Mouse (Mus musculus): ENCODE measurements around the gene L3mbtl1.
A peak's percentile ranks its signal among the peaks of the same experiment; 100 is the strongest.

L3mbtl1 gene

DNA sequence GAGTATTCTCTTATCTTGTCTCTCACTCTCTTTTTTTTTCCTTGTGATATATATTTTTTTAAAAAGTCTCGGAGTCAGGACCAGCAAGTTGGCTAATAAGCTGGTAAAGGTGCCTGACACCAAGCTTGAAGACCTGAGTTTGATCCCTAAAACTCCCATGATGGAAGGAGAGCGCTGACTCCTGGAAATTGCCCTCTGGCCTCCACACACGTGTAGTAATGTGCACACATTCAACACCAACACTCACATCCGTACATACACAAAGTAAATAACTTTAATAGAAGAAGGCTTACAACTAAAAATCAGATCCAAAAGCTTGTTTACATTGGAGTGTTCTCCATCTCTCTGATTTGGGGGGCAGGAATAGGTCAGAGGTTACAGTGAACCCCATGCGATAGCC is 29.9 kb downstream of the L3mbtl1 start:
- H3K36me3 ChIP-seq (ENCODE audit: insufficient read depth, low read length), result no peaks in the 10 kb centered on the region
- no peak for TF ChIP-seq POU5F1 (IDR thresholded peaks at IDR 0.05; ENCODE audit: borderline replicate concordance, low read length)
- TF ChIP-seq NANOG (IDR thresholded peaks at IDR 0.05; ENCODE audit: borderline replicate concordance, low read length), result no peak
- no peak for TF ChIP-seq CTCF (conservative IDR thresholded peaks at IDR 0.05; ENCODE audit: low read length)
- peaks cover 22% of the 10 kb centered on the region for H3K27me3 ChIP-seq (ENCODE audit: insufficient read depth, low read length)
- no peak overlapping the region for H3K4me3 ChIP-seq (replicated peaks; ENCODE audit: low read length)
- H3K9me3 ChIP-seq (ENCODE audit: low read length), result no peaks in the 10 kb centered on the region
- peaks cover 22% of the 10 kb centered on the region for H3K4me1 ChIP-seq (replicated peaks; ENCODE audit: low read depth, low read length)

DNA sequence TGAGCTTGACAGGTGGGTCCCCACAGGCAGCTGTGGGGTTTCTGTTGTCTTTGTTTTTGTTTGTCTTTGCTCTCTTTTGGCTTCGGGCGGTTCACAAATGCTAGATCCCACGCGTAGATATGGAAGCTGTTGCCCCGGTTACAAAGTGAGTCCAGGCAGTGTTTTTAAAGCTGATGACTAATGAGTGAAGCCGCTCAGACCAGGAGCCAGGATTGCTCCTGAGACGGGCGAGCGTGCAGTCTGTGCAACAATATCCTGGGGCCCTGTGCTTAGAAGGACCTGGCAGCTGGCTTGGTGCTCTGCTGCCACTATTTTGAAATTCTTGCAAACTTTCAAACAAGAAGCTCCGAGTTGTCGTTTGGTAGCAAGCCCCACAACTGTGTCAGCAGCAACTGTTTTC is 30.4 kb downstream of the L3mbtl1 start:
- Histone ChIP-seq H3K4me1 (replicated peaks; ENCODE audit: low read depth, low read length) (peaks cover 22% of the 10 kb centered on the region), H3K36me3 (ENCODE audit: insufficient read depth, low read length) (no peaks in the 10 kb centered on the region), H3K27me3 (ENCODE audit: insufficient read depth, low read length) (peaks cover 22% of the 10 kb centered on the region), H3K9me3 (ENCODE audit: low read length) (no peaks in the 10 kb centered on the region), H3K4me3 (replicated peaks; ENCODE audit: low read length) (no peak overlapping the region)
- TF ChIP-seq CTCF (conservative IDR thresholded peaks at IDR 0.05; ENCODE audit: low read length), result no peak
- no peak for TF ChIP-seq NANOG (IDR thresholded peaks at IDR 0.05; ENCODE audit: borderline replicate concordance, low read length)
- TF ChIP-seq POU5F1 (IDR thresholded peaks at IDR 0.05; ENCODE audit: borderline replicate concordance, low read length), result no peak

DNA sequence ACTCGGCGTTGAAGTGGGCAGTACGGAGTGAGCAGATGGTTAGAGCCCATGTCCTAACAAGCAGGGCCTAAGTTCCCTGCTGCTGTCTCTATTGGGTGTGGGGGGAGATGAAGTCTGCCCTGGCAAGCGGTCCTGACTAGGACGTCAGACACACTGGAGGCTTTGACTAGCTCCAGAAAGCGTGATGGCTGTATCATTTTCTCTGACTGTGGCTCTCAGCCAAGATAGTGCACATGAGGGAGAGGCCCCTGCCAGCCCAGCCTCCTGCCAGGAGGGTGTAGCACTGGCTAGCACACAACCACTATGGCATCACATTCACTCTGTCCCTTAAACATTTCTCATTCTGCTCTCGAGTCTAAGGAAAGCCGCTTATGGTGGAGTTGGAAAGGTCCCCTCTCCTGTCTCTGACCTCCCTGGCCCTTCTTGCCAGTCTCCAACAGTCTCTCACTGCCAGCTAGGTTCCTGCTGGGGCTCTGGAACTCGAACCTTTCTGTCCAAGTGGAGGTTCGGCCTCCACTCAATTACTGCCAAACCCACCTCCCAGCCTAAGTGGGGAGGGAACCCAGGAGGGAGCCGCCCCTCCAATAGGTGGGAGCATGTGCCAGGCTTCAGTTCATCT is 32.0 kb downstream of the L3mbtl1 start:
- Histone ChIP-seq H3K9me3 (ENCODE audit: low read length) (no peaks in the 10 kb centered on the region), H3K4me3 (replicated peaks; ENCODE audit: low read length) (peak overlapping the region; percentile 29), H3K27me3 (ENCODE audit: insufficient read depth, low read length) (peaks cover 13% of the 10 kb centered on the region), H3K4me1 (replicated peaks; ENCODE audit: low read depth, low read length) (peaks cover 22% of the 10 kb centered on the region), H3K36me3 (ENCODE audit: insufficient read depth, low read length) (no peaks in the 10 kb centered on the region)
- TF ChIP-seq NANOG (IDR thresholded peaks at IDR 0.05; ENCODE audit: borderline replicate concordance, low read length) (no peak), POU5F1 (IDR thresholded peaks at IDR 0.05; ENCODE audit: borderline replicate concordance, low read length) (no peak), CTCF (conservative IDR thresholded peaks at IDR 0.05; ENCODE audit: low read length) (no peak)

DNA sequence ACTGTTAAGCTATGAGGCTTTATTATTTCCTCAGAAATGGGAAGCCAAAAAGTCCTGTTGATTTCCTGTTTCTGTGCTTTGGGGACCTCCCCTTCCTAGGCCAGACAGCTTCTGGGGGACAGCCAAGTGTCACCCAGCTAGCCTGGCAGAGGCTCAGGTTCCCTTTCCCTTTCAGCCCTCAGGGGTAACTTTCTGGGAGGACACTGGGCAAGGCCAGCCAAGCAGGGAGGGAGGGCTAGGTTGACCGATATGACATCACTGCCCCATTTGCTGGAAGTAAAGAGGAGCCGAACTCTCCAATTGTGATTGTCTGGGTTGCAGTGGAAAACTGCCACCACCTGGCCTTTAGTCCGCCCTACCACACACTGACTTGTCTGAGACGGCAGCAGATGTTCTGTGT is 32.7 kb downstream of the L3mbtl1 start:
- Histone ChIP-seq H3K27me3 (ENCODE audit: insufficient read depth, low read length) (peaks cover 10% of the 10 kb centered on the region; the same call in 1 of the 2 replicates), H3K36me3 (ENCODE audit: insufficient read depth, low read length) (no peaks in the 10 kb centered on the region), H3K4me3 (replicated peaks; ENCODE audit: low read length) (no peak overlapping the region), H3K9me3 (ENCODE audit: low read length) (no peaks in the 10 kb centered on the region), H3K4me1 (replicated peaks; ENCODE audit: low read depth, low read length) (peaks cover 22% of the 10 kb centered on the region)
- TF ChIP-seq NANOG (IDR thresholded peaks at IDR 0.05; ENCODE audit: borderline replicate concordance, low read length), result no peak
- no peak for TF ChIP-seq CTCF (conservative IDR thresholded peaks at IDR 0.05; ENCODE audit: low read length)
- no peak for TF ChIP-seq POU5F1 (IDR thresholded peaks at IDR 0.05; ENCODE audit: borderline replicate concordance, low read length)

DNA sequence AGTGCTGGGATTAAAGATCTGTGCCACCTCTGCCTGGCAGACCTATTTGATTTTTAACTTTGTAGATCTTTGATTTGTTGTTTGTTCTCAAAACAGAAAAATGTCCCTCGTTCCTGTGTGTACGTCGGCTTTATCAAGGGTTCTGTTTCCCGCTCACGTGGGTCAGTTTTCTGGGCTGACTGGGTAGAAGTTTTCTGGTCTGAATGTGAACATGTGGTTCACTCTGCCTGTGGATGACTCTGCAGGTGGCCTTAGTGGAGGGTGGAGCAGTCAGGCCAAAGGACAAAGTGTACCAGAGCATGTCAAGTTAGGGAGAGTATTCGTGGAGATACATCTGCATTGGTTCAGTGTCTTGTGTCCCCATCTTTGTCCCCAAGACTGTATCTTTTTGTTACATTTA is 41.1 kb downstream of the L3mbtl1 start:
- TF ChIP-seq CTCF (conservative IDR thresholded peaks at IDR 0.05; ENCODE audit: low read length), result no peak
- TF ChIP-seq POU5F1 (IDR thresholded peaks at IDR 0.05; ENCODE audit: borderline replicate concordance, low read length), result no peak
- TF ChIP-seq NANOG (IDR thresholded peaks at IDR 0.05; ENCODE audit: borderline replicate concordance, low read length), result no peak
- H3K4me1 ChIP-seq (replicated peaks; ENCODE audit: low read depth, low read length), result no peaks in the 10 kb centered on the region
- no peaks in the 10 kb centered on the region for H3K9me3 ChIP-seq (ENCODE audit: low read length)
- no peak overlapping the region for H3K4me3 ChIP-seq (replicated peaks; ENCODE audit: low read length)
- H3K27me3 ChIP-seq (ENCODE audit: insufficient read depth, low read length), result peaks cover 14% of the 10 kb centered on the region; the same call in 1 of the 2 replicates
- no peaks in the 10 kb centered on the region for H3K36me3 ChIP-seq (ENCODE audit: insufficient read depth, low read length)

DNA sequence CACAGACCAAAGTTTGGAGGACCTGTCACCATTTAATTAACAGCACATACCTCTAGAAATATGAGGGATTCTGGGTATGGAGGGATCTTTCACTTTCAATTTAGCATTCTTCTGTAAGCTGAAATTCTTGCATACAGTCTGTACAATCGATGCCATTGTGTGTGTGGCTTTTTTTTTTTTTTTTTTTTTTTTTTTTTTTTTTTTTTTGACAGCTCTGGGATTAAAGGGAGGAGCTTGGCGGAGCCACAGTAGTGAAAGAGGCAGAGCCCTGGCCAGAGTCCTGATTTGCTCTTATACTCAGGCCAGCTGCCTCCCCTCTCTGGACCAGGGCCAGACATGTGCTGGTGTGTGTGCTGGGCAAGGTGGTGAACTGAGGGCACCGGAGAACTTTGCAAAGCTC is 42.7 kb downstream of the L3mbtl1 start:
- Histone ChIP-seq H3K9me3 (ENCODE audit: low read length) (no peaks in the 10 kb centered on the region), H3K27me3 (ENCODE audit: insufficient read depth, low read length) (peaks cover 14% of the 10 kb centered on the region; the same call in 1 of the 2 replicates), H3K4me1 (replicated peaks; ENCODE audit: low read depth, low read length) (no peaks in the 10 kb centered on the region), H3K4me3 (replicated peaks; ENCODE audit: low read length) (no peak overlapping the region), H3K36me3 (ENCODE audit: insufficient read depth, low read length) (no peaks in the 10 kb centered on the region)
- TF ChIP-seq CTCF (conservative IDR thresholded peaks at IDR 0.05; ENCODE audit: low read length) (no peak), POU5F1 (IDR thresholded peaks at IDR 0.05; ENCODE audit: borderline replicate concordance, low read length) (no peak), NANOG (IDR thresholded peaks at IDR 0.05; ENCODE audit: borderline replicate concordance, low read length) (no peak)

DNA sequence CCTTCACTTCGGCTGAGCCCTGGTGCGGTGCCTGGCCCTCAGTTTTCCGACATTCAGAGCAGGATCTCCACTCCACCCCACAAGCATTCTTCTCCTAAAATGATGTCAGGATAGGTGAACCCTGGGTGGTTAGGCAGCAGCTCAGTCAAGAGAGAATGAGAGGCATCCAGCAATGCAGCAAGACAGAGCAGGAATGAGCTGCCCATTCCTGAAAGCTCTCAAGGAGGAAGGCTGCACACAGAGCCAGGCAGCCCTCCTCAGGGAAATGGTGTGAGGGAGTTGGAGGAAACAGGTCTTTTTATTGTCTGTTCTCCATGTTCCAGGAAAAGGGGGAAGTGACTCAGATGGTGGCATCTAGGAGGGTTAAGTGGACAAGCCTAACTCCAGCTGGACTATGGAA is 43.5 kb downstream of the L3mbtl1 start:
- H3K4me3 ChIP-seq (replicated peaks; ENCODE audit: low read length), result no peak overlapping the region
- TF ChIP-seq POU5F1 (IDR thresholded peaks at IDR 0.05; ENCODE audit: borderline replicate concordance, low read length), result no peak
- TF ChIP-seq NANOG (IDR thresholded peaks at IDR 0.05; ENCODE audit: borderline replicate concordance, low read length), result no peak
- TF ChIP-seq CTCF (conservative IDR thresholded peaks at IDR 0.05; ENCODE audit: low read length), result no peak
- H3K4me1 ChIP-seq (replicated peaks; ENCODE audit: low read depth, low read length), result no peaks in the 10 kb centered on the region
- no peaks in the 10 kb centered on the region for H3K36me3 ChIP-seq (ENCODE audit: insufficient read depth, low read length)
- peaks cover 14% of the 10 kb centered on the region; the same call in 1 of the 2 replicates for H3K27me3 ChIP-seq (ENCODE audit: insufficient read depth, low read length)
- no peaks in the 10 kb centered on the region for H3K9me3 ChIP-seq (ENCODE audit: low read length)

DNA sequence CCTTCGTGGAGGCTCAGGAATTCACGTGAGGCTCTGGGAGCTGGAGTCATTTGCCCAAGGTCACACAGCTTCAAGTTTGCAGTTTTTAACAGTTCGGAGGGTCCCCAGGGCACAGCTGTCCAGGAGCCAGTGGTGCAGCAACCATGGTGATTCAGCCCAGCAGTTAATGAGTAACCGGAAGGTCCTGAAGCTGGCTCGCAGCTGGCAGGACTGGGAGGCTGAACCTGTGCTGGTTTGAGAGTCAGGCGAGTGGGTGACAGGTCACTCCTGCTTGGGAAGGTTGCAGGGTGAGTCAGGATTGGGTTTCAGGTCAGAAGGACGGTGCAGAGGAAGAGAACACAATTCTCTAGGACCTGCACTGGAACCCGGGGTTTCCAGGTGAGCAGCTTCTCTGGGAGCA is 43.9 kb downstream of the L3mbtl1 start, which contains the start of gene Sgk2:
TSS of gene Sgk2 (plus strand) at position 113 of the 400 bp plus-strand sequence.
- Histone ChIP-seq H3K4me1 (replicated peaks; ENCODE audit: low read depth, low read length) (no peaks in the 10 kb centered on the region), H3K36me3 (ENCODE audit: insufficient read depth, low read length) (no peaks in the 10 kb centered on the region), H3K4me3 (replicated peaks; ENCODE audit: low read length) (no peak within 1 kb of the TSS), H3K9me3 (ENCODE audit: low read length) (no peaks in the 10 kb centered on the region), H3K27me3 (ENCODE audit: insufficient read depth, low read length) (peaks cover 14% of the 10 kb centered on the region; the same call in 1 of the 2 replicates)
- no peak for TF ChIP-seq CTCF (conservative IDR thresholded peaks at IDR 0.05; ENCODE audit: low read length)
- no peak for TF ChIP-seq POU5F1 (IDR thresholded peaks at IDR 0.05; ENCODE audit: borderline replicate concordance, low read length)
- no peak for TF ChIP-seq NANOG (IDR thresholded peaks at IDR 0.05; ENCODE audit: borderline replicate concordance, low read length)

DNA sequence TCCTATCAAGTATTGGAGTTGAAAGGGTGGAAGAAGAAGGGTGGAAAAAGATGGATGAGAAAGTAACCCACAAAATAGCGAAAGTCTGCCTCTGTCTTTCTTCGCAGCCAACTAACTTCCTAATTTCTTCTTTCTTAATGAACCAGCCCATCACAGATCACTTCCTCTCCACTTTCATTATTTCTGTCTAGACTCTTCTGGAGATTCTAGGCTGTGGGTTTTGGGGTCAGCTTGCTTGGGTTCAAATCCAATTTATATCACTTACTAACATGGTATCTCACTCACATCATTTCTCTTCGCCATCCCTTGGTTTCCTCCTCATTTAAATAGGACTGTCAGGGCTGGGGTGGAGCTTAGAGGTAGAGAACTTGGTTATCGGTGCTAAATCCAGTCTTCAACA is 45.0 kb downstream of the L3mbtl1 start:
- Histone ChIP-seq H3K4me3 (replicated peaks; ENCODE audit: low read length) (no peak overlapping the region), H3K27me3 (ENCODE audit: insufficient read depth, low read length) (peaks cover 14% of the 10 kb centered on the region; the same call in 1 of the 2 replicates), H3K36me3 (ENCODE audit: insufficient read depth, low read length) (no peaks in the 10 kb centered on the region), H3K4me1 (replicated peaks; ENCODE audit: low read depth, low read length) (no peaks in the 10 kb centered on the region), H3K9me3 (ENCODE audit: low read length) (no peaks in the 10 kb centered on the region)
- TF ChIP-seq CTCF (conservative IDR thresholded peaks at IDR 0.05; ENCODE audit: low read length) (no peak), NANOG (IDR thresholded peaks at IDR 0.05; ENCODE audit: borderline replicate concordance, low read length) (no peak), POU5F1 (IDR thresholded peaks at IDR 0.05; ENCODE audit: borderline replicate concordance, low read length) (no peak)

Measured in E14TG2a.4 (cell line).